In the genomic region with DNA sequence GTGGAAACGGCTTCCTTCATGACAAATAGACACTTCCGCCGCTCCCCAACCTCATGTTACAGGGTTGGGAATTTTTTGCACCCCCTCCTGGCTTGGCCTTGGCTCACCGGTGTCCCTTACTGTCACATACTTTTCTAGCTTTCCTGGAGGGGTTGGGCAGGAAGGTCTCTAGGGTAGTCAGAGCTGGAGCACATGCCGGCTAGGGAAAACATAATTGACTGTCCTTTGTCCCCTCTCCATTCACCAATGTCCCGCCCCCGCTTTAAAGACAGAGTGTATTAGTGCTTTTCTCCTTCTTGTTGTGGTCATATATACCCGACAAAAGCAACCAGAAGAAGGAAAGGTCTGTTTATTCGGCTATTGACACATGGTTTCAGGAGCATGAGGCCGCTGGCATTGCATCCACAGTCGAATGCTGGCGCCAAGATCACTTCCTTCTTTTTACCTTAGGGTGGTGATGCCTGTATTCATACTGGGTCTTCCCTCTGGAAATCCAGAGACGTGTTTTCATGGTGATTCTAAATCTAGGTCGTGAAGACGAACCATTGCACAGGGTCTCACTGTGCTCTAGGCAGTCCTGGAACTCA, we compare ENCODE assay signal across 8 mouse cellular contexts. TPM values are rescaled to one million over a fixed set of nuclear protein-coding genes. Genes with fewer than 3 reads are reported as not detected.
DNase-seq lines count a peak whose midpoint lies in the region; ATAC-seq and TF ChIP-seq lines count a peak whose summit lies in the region.

No protein-coding gene starts in this region.

- WGBS in embryonic facial prominence, embryonic 13.5 days = 3% methylated on average over 15 of the region's 15 CpGs
- WGBS in hindbrain, embryonic 16.5 days = 3% methylated on average over 15 of the region's 15 CpGs
- 2% methylated on average over 15 of the region's 15 CpGs for WGBS in lung, postnatal 0 days
- WGBS in stomach, embryonic 16.5 days = 2% methylated on average over 15 of the region's 15 CpGs

- H3K36me3 ChIP-seq in embryonic facial prominence, embryonic 13.5 days = peaks cover 34% of the 10 kb centered on the region
- H3K36me3 ChIP-seq in hindbrain, embryonic 16.5 days (ENCODE audit: control insufficient read depth, insufficient read depth, low read length) = peaks cover 23% of the 10 kb centered on the region
- H3K36me3 ChIP-seq in lung, postnatal 0 days (ENCODE audit: insufficient read depth, low read length) = 0 out of 2 replicates have a peak, but pooled peaks cover 3% of the 10 kb centered on the region
- H3K36me3 ChIP-seq in stomach, embryonic 16.5 days (ENCODE audit: control insufficient read depth, insufficient read depth, low read length) = peaks cover 25% of the 10 kb centered on the region

- no peak for TF ChIP-seq EP300 in lung, postnatal 0 days (IDR thresholded peaks at IDR 0.05)

- peaks cover 12% of the 10 kb centered on the region for H3K4me1 ChIP-seq in embryonic facial prominence, embryonic 13.5 days
- H3K4me1 ChIP-seq in hindbrain, embryonic 16.5 days (ENCODE audit: control insufficient read depth, insufficient read depth, low read depth, low read length) = peaks cover 15% of the 10 kb centered on the region
- H3K4me1 ChIP-seq in lung, postnatal 0 days (ENCODE audit: insufficient read depth, low read depth, low read length) = peaks cover 5% of the 10 kb centered on the region; the same call in 1 of the 2 replicates
- peaks cover 11% of the 10 kb centered on the region for H3K4me1 ChIP-seq in stomach, embryonic 16.5 days (ENCODE audit: control insufficient read depth, insufficient read depth, low read length)

- H3K27me3 ChIP-seq in embryonic facial prominence, embryonic 13.5 days = no peaks in the 10 kb centered on the region
- H3K27me3 ChIP-seq in hindbrain, embryonic 16.5 days (replicated peaks; ENCODE audit: control insufficient read depth, insufficient read depth, low read length) = no peaks in the 10 kb centered on the region
- H3K27me3 ChIP-seq in lung, postnatal 0 days (replicated peaks; ENCODE audit: insufficient read depth, low read length) = no peaks in the 10 kb centered on the region
- no peaks in the 10 kb centered on the region for H3K27me3 ChIP-seq in stomach, embryonic 16.5 days (ENCODE audit: control insufficient read depth, insufficient read depth, low read length)

- TF ChIP-seq CTCF in lung, postnatal 0 days (IDR thresholded peaks at IDR 0.05) = no peak

- peak overlapping the region; percentile 86 for H3K4me2 ChIP-seq in embryonic facial prominence, embryonic 13.5 days
- peak overlapping the region; percentile 94 for H3K4me2 ChIP-seq in hindbrain, embryonic 16.5 days (ENCODE audit: low read length)
- H3K4me2 ChIP-seq in lung, postnatal 0 days (replicated peaks; ENCODE audit: low read depth, low read length) = peak overlapping the region; percentile 71
- H3K4me2 ChIP-seq in stomach, embryonic 16.5 days (ENCODE audit: low read depth, low read length) = peak overlapping the region; percentile 82

- peak overlapping the region; percentile 99 for H3K9ac ChIP-seq in embryonic facial prominence, embryonic 13.5 days
- peak overlapping the region; percentile 96 for H3K9ac ChIP-seq in hindbrain, embryonic 16.5 days (ENCODE audit: low read depth, low read length)
- H3K9ac ChIP-seq in lung, postnatal 0 days (replicated peaks; ENCODE audit: low read depth) = peak overlapping the region; percentile 91
- H3K9ac ChIP-seq in stomach, embryonic 16.5 days (ENCODE audit: low read length) = peak overlapping the region; percentile 88

- peak overlapping the region; percentile 91 for H3K27ac ChIP-seq in embryonic facial prominence, embryonic 13.5 days
- H3K27ac ChIP-seq in hindbrain, embryonic 16.5 days (ENCODE audit: low read depth, low read length) = peak overlapping the region; percentile 85
- H3K27ac ChIP-seq in lung, postnatal 0 days (ENCODE audit: low read length) = peak overlapping the region; percentile 90
- H3K27ac ChIP-seq in stomach, embryonic 16.5 days (ENCODE audit: low read length) = peak overlapping the region; percentile 90

- ATAC-seq in embryonic facial prominence, embryonic 13.5 days (ENCODE audit: insufficient number of reproducible peaks, insufficient read depth, low FRiP score, low TSS enrichment, low read depth) = no peak
- ATAC-seq in hindbrain, embryonic 16.5 days = no peak
- 0 out of 2 replicates have a peak, but pooled peaks have one; percentile 0 for ATAC-seq in lung, postnatal 0 days
- no peak for ATAC-seq in stomach, embryonic 16.5 days (ENCODE audit: insufficient read depth, low FRiP score)

- peak; percentile 17 for DNase-seq in thymus, postnatal 4 days
- no peak for DNase-seq in thymus, postnatal 25 days
- no peak for DNase-seq in lung, postnatal 0 days (ENCODE audit: low spot score)
- DNase-seq in spleen, postnatal 14 days (ENCODE audit: low spot score in 2 of 2) = no peak
- DNase-seq in frontal cortex, postnatal 14 days (ENCODE audit: low spot score in 2 of 2) = no peak

- no peaks in the 10 kb centered on the region; the same call in 1 of the 2 replicates for H3K9me3 ChIP-seq in embryonic facial prominence, embryonic 13.5 days
- no peaks in the 10 kb centered on the region for H3K9me3 ChIP-seq in hindbrain, embryonic 16.5 days (ENCODE audit: control insufficient read depth, low read length)
- no peaks in the 10 kb centered on the region for H3K9me3 ChIP-seq in lung, postnatal 0 days (ENCODE audit: low read length)
- no peaks in the 10 kb centered on the region for H3K9me3 ChIP-seq in stomach, embryonic 16.5 days (replicated peaks; ENCODE audit: control insufficient read depth, low read length)

- H3K4me3 ChIP-seq in embryonic facial prominence, embryonic 13.5 days = peak overlapping the region; percentile 77
- peak overlapping the region; percentile 92 for H3K4me3 ChIP-seq in hindbrain, embryonic 16.5 days (ENCODE audit: low read length)
- peak overlapping the region; percentile 85 for H3K4me3 ChIP-seq in lung, postnatal 0 days (ENCODE audit: low read depth, low read length)
- H3K4me3 ChIP-seq in stomach, embryonic 16.5 days (replicated peaks; ENCODE audit: low read length) = peak overlapping the region; percentile 99

RNA-seq across cellular contexts. Expression of gene Trappc5, which starts 1.0 kb away (rescaled TPM):
- polyA plus RNA-seq in embryonic facial prominence, embryonic 13.5 days (2015; fragmentation: Nextera tagmentation; extraction: Ambion mirVana) = 42.0 and 43.0 TPM in 2 replicates
- polyA plus RNA-seq in hindbrain, embryonic 16.5 days (2015; fragmentation: Nextera tagmentation; extraction: Ambion mirVana) = 64.0 and 69.2 TPM in 2 replicates
- polyA plus RNA-seq in lung, postnatal 0 days (2015; fragmentation: Nextera tagmentation; extraction: Ambion mirVana) = 29.2 and 30.0 TPM in 2 replicates
- polyA plus RNA-seq in stomach, embryonic 16.5 days (2015; fragmentation: Nextera tagmentation; extraction: Ambion mirVana) = 38.0 and 38.5 TPM in 2 replicates

RNA-seq across cellular contexts. Expression of gene Fcor, which starts 4.9 kb away (rescaled TPM):
- 13.3 and 18.2 TPM in 2 replicates for polyA plus RNA-seq in embryonic facial prominence, embryonic 13.5 days (2015; fragmentation: Nextera tagmentation; extraction: Ambion mirVana)
- polyA plus RNA-seq in hindbrain, embryonic 16.5 days (2015; fragmentation: Nextera tagmentation; extraction: Ambion mirVana) = 20.9 and 21.7 TPM in 2 replicates
- 6.9 and 9.1 TPM in 2 replicates for polyA plus RNA-seq in lung, postnatal 0 days (2015; fragmentation: Nextera tagmentation; extraction: Ambion mirVana)
- 9.2 and 9.5 TPM in 2 replicates for polyA plus RNA-seq in stomach, embryonic 16.5 days (2015; fragmentation: Nextera tagmentation; extraction: Ambion mirVana)

RNA-seq across cellular contexts. Expression of gene Mcemp1, which starts 11.5 kb away (rescaled TPM):
- 0.27 and 0.40 TPM in 2 replicates for polyA plus RNA-seq in embryonic facial prominence, embryonic 13.5 days (2015; fragmentation: Nextera tagmentation; extraction: Ambion mirVana)
- polyA plus RNA-seq in hindbrain, embryonic 16.5 days (2015; fragmentation: Nextera tagmentation; extraction: Ambion mirVana) = 0.14 and 0.24 TPM in 2 replicates
- 19.3 and 20.2 TPM in 2 replicates for polyA plus RNA-seq in lung, postnatal 0 days (2015; fragmentation: Nextera tagmentation; extraction: Ambion mirVana)
- 2.1 and 2.7 TPM in 2 replicates for polyA plus RNA-seq in stomach, embryonic 16.5 days (2015; fragmentation: Nextera tagmentation; extraction: Ambion mirVana)

RNA-seq across cellular contexts. Expression of gene Fcer2a, which starts 16.9 kb away (rescaled TPM):
- 0.27 and 0.37 TPM in 2 replicates for polyA plus RNA-seq in embryonic facial prominence, embryonic 13.5 days (2015; fragmentation: Nextera tagmentation; extraction: Ambion mirVana)
- 0.41 and 0.45 TPM in 2 replicates for polyA plus RNA-seq in hindbrain, embryonic 16.5 days (2015; fragmentation: Nextera tagmentation; extraction: Ambion mirVana)
- 0.14 and 1.2 TPM in 2 replicates for polyA plus RNA-seq in lung, postnatal 0 days (2015; fragmentation: Nextera tagmentation; extraction: Ambion mirVana)
- 0.17 and 0.20 TPM in 2 replicates for polyA plus RNA-seq in stomach, embryonic 16.5 days (2015; fragmentation: Nextera tagmentation; extraction: Ambion mirVana)

RNA-seq across cellular contexts. Expression of gene Retn, which starts 21.5 kb away (rescaled TPM):
- polyA plus RNA-seq in embryonic facial prominence, embryonic 13.5 days (2015; fragmentation: Nextera tagmentation; extraction: Ambion mirVana) = not detected in 2 replicates
- polyA plus RNA-seq in hindbrain, embryonic 16.5 days (2015; fragmentation: Nextera tagmentation; extraction: Ambion mirVana) = 0.34 and 0.67 TPM in 2 replicates
- polyA plus RNA-seq in lung, postnatal 0 days (2015; fragmentation: Nextera tagmentation; extraction: Ambion mirVana) = not detected in 2 replicates
- not detected in 2 replicates for polyA plus RNA-seq in stomach, embryonic 16.5 days (2015; fragmentation: Nextera tagmentation; extraction: Ambion mirVana)
